Mouse (Mus musculus) urinary bladder, adult 2 months (tissue): ENCODE data around the gene Slc41a3. TPM values are rescaled to one million over a fixed set of nuclear protein-coding genes. Genes with fewer than 3 reads are reported as not detected.

Experiments used
- DNase-seq: peaks from one replicate; pipeline ENCODE4 v3.0.0; 2022; ENCODE audit warnings: low spot score
- polyA plus RNA-seq: library from polyadenylated mRNA; depleted of rRNA; stranded (reverse); fragments of >200 nt; gene quantifications from 2 replicates; pipeline ENCODE4 v1.2.3, GENCODE M21; 2012; rRNA removed

The Slc41a3 gene
- polyA plus RNA-seq, 1 experiment: 6.9 TPM

GRCm38 (mm10) chr6:90680401-90680800 is 75.9 kb downstream of the Slc41a3 start:
- DNase-seq: no peak

- DNase-seq: no peak
Observed at GRCm38 (mm10) chr6:90683831-90684532, 79.5 kb downstream of the Slc41a3 start.

- DNase-seq: no peak
Observed at GRCm38 (mm10) chr6:90686812-90687211, 82.3 kb downstream of the Slc41a3 start.

- no peak for DNase-seq
Observed at GRCm38 (mm10) chr6:90688003-90688402, 83.5 kb downstream of the Slc41a3 start.

- no peak for DNase-seq
Observed at GRCm38 (mm10) chr6:90688742-90689141, 84.2 kb downstream of the Slc41a3 start.

GRCm38 (mm10) chr6:90689500-90689899 is 85.0 kb downstream of the Slc41a3 start:
- DNase-seq: no peak

GRCm38 (mm10) chr6:90691935-90692334 is 87.4 kb downstream of the Slc41a3 start:
- no peak for DNase-seq

GRCm38 (mm10) chr6:90692404-90692803 is 87.9 kb downstream of the Slc41a3 start:
- no peak for DNase-seq

GRCm38 (mm10) chr6:90695754-90696153 is 91.2 kb downstream of the Slc41a3 start:
- DNase-seq: no peak

Other genes with a start within 250 kb of the Slc41a3 start
- gene Zxdc, start 235.2 kb upstream of the Slc41a3 start, polyA plus RNA-seq: 13.4 and 14.7 TPM in 2 replicates
- gene Cfap100, start 175.9 kb upstream of the Slc41a3 start, polyA plus RNA-seq: 1.3 and 2.2 TPM in 2 replicates
- 15.5 and 18.5 TPM in 2 replicates for gene Klf15, start 142.1 kb upstream of the Slc41a3 start, polyA plus RNA-seq
- gene Aldh1l1, start 118.3 kb upstream of the Slc41a3 start, polyA plus RNA-seq: 6.2 and 7.2 TPM in 2 replicates